8 mouse cellular contexts compared by ENCODE assay signal in genomic region chr15:102670767-102671575, GRCm38 (mm10). TPM values are rescaled to one million over a fixed set of nuclear protein-coding genes. Genes with fewer than 3 reads are reported as not detected.
A peak's percentile ranks its signal among the peaks of the same experiment; 100 is the strongest.
DNase-seq lines count a peak whose midpoint lies in the region; ATAC-seq and TF ChIP-seq lines count a peak whose summit lies in the region.

No protein-coding gene starts in this region.

- DNase-seq in Patski (ENCODE audit: low read depth, low spot score): peak; percentile 89
- peak; percentile 100 for DNase-seq in cerebellum, postnatal 14 days
- DNase-seq in frontal cortex, postnatal 25 days (ENCODE audit: low spot score in 2 of 2): peak; percentile 97
- peak; percentile 96 for DNase-seq in left cerebral cortex, adult 11 months (ENCODE audit: low spot score)
- DNase-seq in lung, postnatal 4 days: peak; percentile 99
- DNase-seq in retina, postnatal 7 days (ENCODE audit: low read depth, low spot score): peak; percentile 97
- DNase-seq in urinary bladder, adult 2 months (ENCODE audit: low spot score): peak; percentile 95

- H3K4me3 ChIP-seq in hindbrain, embryonic 15.5 days: peak overlapping the region; percentile 62

- peak overlapping the region; percentile 98 for H3K27ac ChIP-seq in hindbrain, embryonic 15.5 days (replicated peaks)

- H3K4me1 ChIP-seq in hindbrain, embryonic 15.5 days (replicated peaks): peaks cover 38% of the 10 kb centered on the region

- no peaks in the 10 kb centered on the region for H3K9me3 ChIP-seq in hindbrain, embryonic 15.5 days

- H3K36me3 ChIP-seq in hindbrain, embryonic 15.5 days: peaks cover 11% of the 10 kb centered on the region

- peak; percentile 100 for TF ChIP-seq CTCF in Patski (IDR thresholded peaks at IDR 0.05)

- peak overlapping the region; percentile 84 for H3K9ac ChIP-seq in hindbrain, embryonic 15.5 days

- POLR2A ChIA-PET in Patski (lab: Charles Lee): interaction anchor here (2.1 kb wide), 1 partner anchor 48 kb away, joined by 4 read pairs; no protein-coding TSS in a partner anchor

- no peaks in the 10 kb centered on the region for H3K27me3 ChIP-seq in Patski
- H3K27me3 ChIP-seq in hindbrain, embryonic 15.5 days: no peaks in the 10 kb centered on the region

- CTCF ChIA-PET in Patski (lab: Charles Lee): interaction anchor here (0.7 to 2.4 kb wide), 9 partner anchors 13 to 507 kb away, joined by 3 to 9 read pairs (median 4); no protein-coding TSS in a partner anchor

- H3K4me2 ChIP-seq in hindbrain, embryonic 15.5 days: peak overlapping the region; percentile 78

- under 1% methylated on average over 51 of the region's 53 CpGs for WGBS in hindbrain, embryonic 15.5 days

- peak; percentile 89 for ATAC-seq in Patski
- ATAC-seq in hindbrain, embryonic 15.5 days (ENCODE audit: low FRiP score, low read depth): peak; percentile 92

- in situ Hi-C loops in Patski (cut with MboI; ENCODE audit: low pct_unique_long_range_greater_than_20kb): no loop called here

RNA-seq across cellular contexts. Expression of gene Atp5g2, which starts 1.2 kb away (rescaled TPM):
- 24.7 TPM for polyA plus RNA-seq in Patski (2021)
- 44.4 and 51.0 TPM in 2 replicates for polyA plus RNA-seq in hindbrain, embryonic 15.5 days (2015; fragmentation: Nextera tagmentation; extraction: Ambion mirVana)
- polyA plus RNA-seq in urinary bladder, adult 2 months (2012; rRNA removed): 363 and 422 TPM in 2 replicates

RNA-seq across cellular contexts. Expression of gene Atf7, which starts 45.7 kb away (rescaled TPM):
- polyA plus RNA-seq in Patski (2021): 39.9 TPM
- 19.4 and 19.8 TPM in 2 replicates for polyA plus RNA-seq in hindbrain, embryonic 15.5 days (2015; fragmentation: Nextera tagmentation; extraction: Ambion mirVana)
- 71.2 and 80.6 TPM in 2 replicates for polyA plus RNA-seq in urinary bladder, adult 2 months (2012; rRNA removed)

RNA-seq across cellular contexts. Expression of gene Gm28047, which starts 46.1 kb away (rescaled TPM):
- not detected for polyA plus RNA-seq in Patski (2021)
- not detected in 2 replicates for polyA plus RNA-seq in hindbrain, embryonic 15.5 days (2015; fragmentation: Nextera tagmentation; extraction: Ambion mirVana)
- polyA plus RNA-seq in urinary bladder, adult 2 months (2012; rRNA removed): 0.10 and 0.17 TPM in 2 replicates

RNA-seq across cellular contexts. Expression of gene Calcoco1, which starts 51.0 kb away (rescaled TPM):
- 154 TPM for polyA plus RNA-seq in Patski (2021)
- 40.3 and 43.3 TPM in 2 replicates for polyA plus RNA-seq in hindbrain, embryonic 15.5 days (2015; fragmentation: Nextera tagmentation; extraction: Ambion mirVana)
- polyA plus RNA-seq in urinary bladder, adult 2 months (2012; rRNA removed): 52.1 and 79.6 TPM in 2 replicates

Comparison
In these comparisons a context has a peak if more than half of its experiments do, and no peak if none do; other contexts are left out.
1. Peak in every context shown above with its lines: DNase-seq, ATAC-seq, H3K4me3 ChIP-seq and H3K27ac ChIP-seq.